Mouse (Mus musculus) E14TG2a.4 (cell line): ENCODE results near the gene Tmem222.
A peak's percentile ranks its signal among the peaks of the same experiment; 100 is the strongest.

ENCODE experiments used
- CTCF ChIP-seq: conservative IDR thresholded peaks from 2 replicates; pipeline ENCODE4 v1.5.1; 2014; ENCODE audit warnings: low read length
- POU5F1 ChIP-seq: IDR thresholded peaks from 2 replicates; pipeline ENCODE4 v1.6.1; 2014; ENCODE audit warnings: low read length, borderline replicate concordance

DNA sequence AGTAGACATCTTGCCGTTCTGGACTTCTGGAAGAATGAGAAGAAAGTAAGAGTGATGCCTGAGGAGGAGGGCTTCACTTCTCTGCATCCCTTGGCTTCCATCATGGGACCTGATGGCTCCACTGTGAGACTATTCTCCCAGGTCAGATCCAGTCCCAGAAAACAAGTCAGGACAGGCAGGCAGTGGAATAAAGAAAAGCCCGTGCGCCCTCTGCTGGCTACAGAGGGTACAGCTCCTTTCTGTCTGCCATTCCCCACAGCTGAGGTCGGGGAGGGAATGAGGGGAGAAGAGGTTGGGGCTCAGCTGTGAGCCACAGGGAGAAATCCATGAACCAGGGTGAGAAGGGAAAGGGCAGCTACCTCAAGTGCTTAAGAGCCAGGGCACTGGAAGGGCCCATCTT lies 24.2 kb upstream of the Tmem222 start:
- TF ChIP-seq CTCF (peak; percentile 96), POU5F1 (no peak)
